Mouse (Mus musculus) thymus, adult 2 months (tissue): ENCODE results near the gene Alyref. TPM values are rescaled to one million over a fixed set of nuclear protein-coding genes. Genes with fewer than 3 reads are reported as not detected.

Experiments
- DNase-seq: peaks from one replicate; pipeline ENCODE4 v3.0.0; 2021
- H3K27ac ChIP-seq: fragments of 200-500 bp; 2 replicates; pipeline ENCODE4 v1.5.1; 2012; ENCODE audit warnings: low read length, control low read depth; ENCODE audit not compliant: control insufficient read depth, insufficient read depth
- H3K27me3 ChIP-seq: fragments of 200-500 bp; 2 replicates; pipeline ENCODE4 v1.6.1; 2012; ENCODE audit warnings: mild to moderate bottlenecking, low read length, moderate library complexity, mixed read lengths; ENCODE audit not compliant: control insufficient read depth, insufficient read depth
- H3K36me3 ChIP-seq: fragments of 200-500 bp; 2 replicates; pipeline ENCODE4 v1.6.1; 2012; ENCODE audit warnings: mild to moderate bottlenecking, low read length, moderate library complexity; ENCODE audit not compliant: control insufficient read depth, insufficient read depth
- H3K4me1 ChIP-seq: fragments of 200-500 bp; replicated peaks from 2 replicates; pipeline ENCODE4 v1.6.1; 2012; ENCODE audit warnings: low read length; ENCODE audit not compliant: control insufficient read depth, insufficient read depth
- H3K4me3 ChIP-seq: fragments of 200-500 bp; 2 replicates; pipeline ENCODE4 v1.5.1; 2012; ENCODE audit warnings: mild to moderate bottlenecking, low read length, control low read depth, moderate library complexity; ENCODE audit not compliant: control insufficient read depth, insufficient read depth
- CTCF ChIP-seq: fragments of 200-500 bp; IDR thresholded peaks from 2 replicates; pipeline ENCODE4 v1.5.1; 2012; ENCODE audit warnings: mild to moderate bottlenecking, control low read depth, low read length, moderate library complexity, borderline replicate concordance; ENCODE audit not compliant: control insufficient read depth, poor library complexity, insufficient read depth; ENCODE audit errors: extremely low read depth
- POLR2A ChIP-seq: fragments of 200-500 bp; IDR thresholded peaks from 2 replicates; pipeline ENCODE4 v1.6.1; 2012; ENCODE audit warnings: mild to moderate bottlenecking, low read length, control low read depth, moderate library complexity; ENCODE audit not compliant: control insufficient read depth, poor library complexity, insufficient read depth; ENCODE audit errors: extremely low read depth
- WGBS: fragments of 180-500 bp; shearing (Covaris S2); methylation state at CpG from one replicate; pipeline ENCODE4 v1.1.7; 2018; 5-methylcytosine and 5-hydroxymethylcytosine counted together
- polyA plus RNA-seq: library from polyadenylated mRNA; depleted of rRNA; stranded (reverse); fragments of >200 nt; gene quantifications from 2 replicates; pipeline ENCODE4 v1.2.3, GENCODE M21; 2012

The Alyref gene
- polyA plus RNA-seq, 1 experiment = 60.9 TPM

DNA sequence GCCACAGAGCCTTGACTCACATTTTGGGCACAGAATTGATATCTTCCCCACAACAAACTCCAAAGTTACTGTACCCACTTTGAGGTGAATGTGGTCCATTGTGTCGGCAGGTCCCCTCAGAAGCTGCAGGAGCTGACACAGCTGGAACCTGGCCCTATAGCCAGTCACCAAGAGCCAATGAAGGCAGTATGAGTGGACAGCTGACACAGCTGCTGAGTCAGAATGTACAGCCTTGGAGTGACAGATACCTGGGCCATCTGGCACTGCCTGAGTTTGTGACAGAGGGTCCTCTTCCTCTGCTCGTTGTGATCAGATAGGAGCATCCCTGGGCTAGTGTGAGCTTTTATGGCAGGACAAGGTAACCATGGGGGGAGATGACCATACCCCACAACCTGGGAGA lies 42.9 kb downstream of the Alyref start:
- Histone ChIP-seq H3K36me3 (peaks cover 3% of the 10 kb centered on the region; the same call in 1 of the 2 replicates), H3K27ac (no peak overlapping the region), H3K4me1 (peaks cover 4% of the 10 kb centered on the region), H3K4me3 (no peak overlapping the region), H3K27me3 (no peaks in the 10 kb centered on the region)
- 73% methylated on average over 2 of the region's 2 CpGs for WGBS
- TF ChIP-seq CTCF (no peak), POLR2A (no peak)
- no peak for DNase-seq

DNA sequence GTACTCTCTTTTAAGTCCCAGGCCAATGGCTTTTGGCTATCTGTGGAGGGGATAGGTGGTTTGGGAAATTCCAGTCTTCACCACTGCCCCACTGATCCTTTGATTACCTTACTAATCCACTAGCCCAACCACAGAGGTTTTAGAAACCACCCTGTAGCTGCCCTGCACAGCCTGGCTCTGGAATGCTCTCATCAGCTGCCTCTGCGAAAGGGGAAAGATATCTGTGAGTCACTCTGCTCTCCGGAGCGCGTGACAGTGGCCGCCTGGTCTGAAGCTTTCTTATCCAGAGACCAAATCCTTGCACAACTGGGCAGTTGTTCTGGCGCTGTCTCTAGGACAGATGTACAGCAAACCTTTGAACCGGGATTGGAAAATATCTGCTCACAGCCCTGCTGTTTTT lies 43.3 kb downstream of the Alyref start:
- WGBS = 94% methylated on average over 7 of the region's 7 CpGs
- no peaks in the 10 kb centered on the region for H3K36me3 ChIP-seq
- H3K27ac ChIP-seq = no peak overlapping the region
- H3K4me3 ChIP-seq = no peak overlapping the region
- H3K4me1 ChIP-seq = peaks cover 8% of the 10 kb centered on the region
- DNase-seq = no peak
- TF ChIP-seq POLR2A (no peak), CTCF (no peak)
- H3K27me3 ChIP-seq = no peaks in the 10 kb centered on the region

DNA sequence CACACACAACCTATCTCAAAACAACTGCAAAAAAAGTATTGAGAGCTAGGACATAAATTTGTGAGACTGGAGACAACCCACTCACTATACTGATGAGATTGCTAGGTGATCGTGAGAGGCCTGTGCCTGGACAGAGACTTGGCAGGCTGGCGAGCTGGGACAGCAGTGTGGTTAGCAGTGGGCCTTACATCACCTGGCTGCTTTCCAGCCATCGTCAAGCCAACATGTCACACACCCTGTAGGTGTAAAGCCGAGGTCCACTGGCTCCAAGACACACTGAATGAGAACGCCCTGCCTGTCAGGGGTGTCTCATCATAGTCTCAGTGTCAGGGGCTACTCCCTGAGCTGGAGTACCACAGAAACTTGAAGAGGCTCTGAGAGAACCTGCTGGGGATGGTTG lies 45.4 kb downstream of the Alyref start:
- H3K4me1 ChIP-seq = peaks cover 19% of the 10 kb centered on the region
- WGBS = 84% methylated on average over 5 of the region's 5 CpGs
- no peak for DNase-seq
- no peak for TF ChIP-seq CTCF
- TF ChIP-seq POLR2A = no peak
- H3K27ac ChIP-seq = no peak overlapping the region
- H3K36me3 ChIP-seq = no peaks in the 10 kb centered on the region
- H3K4me3 ChIP-seq = no peak overlapping the region
- no peaks in the 10 kb centered on the region for H3K27me3 ChIP-seq

DNA sequence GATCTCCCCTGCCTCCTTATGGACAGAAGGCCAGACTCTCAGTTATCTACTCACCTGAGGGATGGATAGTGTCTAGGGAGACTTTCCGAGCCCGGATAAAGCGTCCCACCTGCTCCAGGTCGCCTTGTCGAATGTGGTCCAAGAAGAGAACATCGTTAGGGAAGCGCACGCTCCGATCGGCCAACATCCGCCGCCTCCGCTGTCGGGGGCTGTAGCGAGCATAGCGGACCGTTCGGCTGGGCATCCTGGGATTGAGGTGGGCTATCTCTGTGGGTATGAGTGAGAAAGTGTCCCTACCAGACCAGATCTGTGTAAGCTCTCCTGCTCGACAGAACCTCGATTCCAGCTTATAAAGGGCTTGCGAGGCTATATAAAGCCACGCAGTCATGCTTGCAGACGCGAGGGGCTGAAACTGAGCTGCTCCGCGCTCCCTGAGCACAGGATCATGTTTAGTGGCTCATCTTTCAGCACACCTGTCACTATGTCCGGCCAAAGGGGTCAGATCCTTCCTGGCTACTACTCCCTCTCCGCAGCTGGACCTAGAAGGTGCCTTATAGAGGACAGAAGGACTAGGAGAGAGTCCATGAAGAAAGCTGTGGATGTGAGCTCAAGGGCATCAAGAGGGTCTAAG lies 47.2 kb downstream of the Alyref start, which contains the start of gene Ppp1r27:
Gene Ppp1r27 (minus strand): TSS at position 323 of the 631 bp plus-strand sequence.
- TF ChIP-seq POLR2A (no peak), CTCF (no peak)
- peak within 1 kb of the TSS; percentile 56 for H3K4me3 ChIP-seq
- no peaks in the 10 kb centered on the region for H3K27me3 ChIP-seq
- no peaks in the 10 kb centered on the region for H3K36me3 ChIP-seq
- DNase-seq = no peak
- H3K4me1 ChIP-seq = peaks cover 24% of the 10 kb centered on the region
- H3K27ac ChIP-seq = no peak within 1 kb of the TSS
- 95% methylated on average over 28 of the region's 28 CpGs for WGBS

DNA sequence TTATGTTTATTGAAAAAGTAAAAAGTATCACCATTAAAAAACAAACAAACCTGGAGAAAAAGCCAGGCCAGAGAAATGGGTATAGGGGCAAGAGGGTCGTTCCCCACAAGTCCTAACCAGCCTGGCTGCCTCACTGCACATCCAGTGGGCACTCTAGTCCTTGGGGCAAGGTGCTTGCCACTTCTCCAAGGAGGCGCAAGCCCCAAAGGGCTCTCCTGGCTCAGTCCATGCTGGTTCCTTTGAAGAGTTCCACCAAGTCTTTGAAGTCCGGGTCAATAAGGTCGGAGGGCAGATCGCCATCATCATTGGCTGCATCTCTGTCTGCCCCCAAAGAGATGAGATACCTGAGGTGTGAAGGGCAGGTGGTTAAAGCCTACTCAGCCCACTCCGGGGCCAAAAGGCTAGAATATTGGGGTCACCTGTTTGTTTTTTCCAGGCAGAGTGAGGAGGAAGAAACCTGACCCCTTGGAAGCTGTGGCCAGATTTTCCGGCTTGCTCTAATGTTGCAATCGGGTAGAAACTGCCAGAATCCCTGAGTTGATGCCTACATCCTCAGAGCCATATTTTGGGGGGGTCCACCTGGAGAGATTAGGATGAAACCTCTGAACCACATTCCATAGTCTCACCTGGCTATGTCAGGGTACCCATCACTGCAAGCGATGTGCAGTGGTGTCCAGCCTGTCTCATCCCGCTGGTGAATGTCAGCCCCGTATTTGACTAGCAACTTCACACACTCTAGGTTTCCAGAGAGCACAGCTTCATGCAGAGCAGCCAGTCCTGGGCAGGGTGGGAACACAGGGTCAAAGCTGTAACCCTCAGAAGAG lies 48.0 kb downstream of the Alyref start:
- DNase-seq = no peak
- Histone ChIP-seq H3K4me3 (peak overlapping the region; percentile 56), H3K36me3 (no peaks in the 10 kb centered on the region), H3K27ac (no peak overlapping the region), H3K4me1 (peaks cover 24% of the 10 kb centered on the region), H3K27me3 (no peaks in the 10 kb centered on the region)
- 69% methylated on average over 11 of the region's 11 CpGs for WGBS
- TF ChIP-seq CTCF (no peak), POLR2A (no peak)

DNA sequence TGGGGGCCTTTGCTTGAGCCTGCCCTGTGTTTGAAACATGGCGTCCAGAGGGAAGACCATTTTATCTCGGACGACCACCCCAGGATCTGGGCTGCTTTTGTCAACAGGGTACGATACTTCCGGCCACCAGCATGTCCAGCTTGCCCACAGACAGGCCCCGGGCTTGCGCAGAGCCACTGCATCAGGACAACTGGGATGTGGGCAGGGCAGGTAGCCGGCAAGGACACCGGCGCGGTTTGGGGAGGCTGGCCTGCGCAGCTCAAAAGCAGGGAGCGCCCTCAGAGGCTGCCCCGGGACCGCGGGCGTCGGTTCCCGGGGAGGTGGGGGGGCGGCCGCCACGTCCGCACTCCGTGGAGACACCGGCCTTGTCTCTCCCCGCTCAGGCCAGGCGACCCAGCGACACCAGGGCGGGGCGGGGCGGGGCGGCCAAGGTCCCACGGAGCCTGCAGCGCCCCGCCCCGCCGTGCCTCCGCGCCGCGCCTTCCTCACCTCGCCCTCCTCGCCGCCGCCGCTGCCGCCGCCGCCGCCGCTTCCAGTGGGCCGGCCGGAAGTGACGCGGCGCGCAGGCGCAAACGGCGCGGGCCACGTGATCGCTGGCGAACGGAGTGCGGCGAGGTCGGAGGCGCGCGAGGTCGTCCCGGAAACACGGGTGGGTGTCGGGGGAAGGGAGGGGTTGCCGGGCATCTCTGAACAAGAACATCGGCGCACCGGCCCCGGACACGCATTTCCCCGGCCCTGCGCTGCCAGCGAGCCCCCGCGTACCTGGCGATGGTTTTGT lies 48.8 kb downstream of the Alyref start, which contains the start of gene Mcrip1:
Gene Mcrip1 (minus strand): TSS at position 560 of the 778 bp plus-strand sequence.
- whole genome bisulfite sequencing = under 1% methylated on average over 78 of the region's 87 CpGs
- peak; percentile 74 for TF ChIP-seq POLR2A
- TF ChIP-seq CTCF = no peak
- peak; percentile 96 for DNase-seq
- Histone ChIP-seq H3K4me1 (peaks cover 24% of the 10 kb centered on the region), H3K4me3 (peak within 1 kb of the TSS; percentile 81), H3K27ac (peak within 1 kb of the TSS; percentile 29; the same call in 1 of the 2 replicates), H3K27me3 (no peaks in the 10 kb centered on the region), H3K36me3 (peaks cover 3% of the 10 kb centered on the region)
